Comparison of ENCODE assay signal across 9 mouse cellular contexts in the genomic region with DNA sequence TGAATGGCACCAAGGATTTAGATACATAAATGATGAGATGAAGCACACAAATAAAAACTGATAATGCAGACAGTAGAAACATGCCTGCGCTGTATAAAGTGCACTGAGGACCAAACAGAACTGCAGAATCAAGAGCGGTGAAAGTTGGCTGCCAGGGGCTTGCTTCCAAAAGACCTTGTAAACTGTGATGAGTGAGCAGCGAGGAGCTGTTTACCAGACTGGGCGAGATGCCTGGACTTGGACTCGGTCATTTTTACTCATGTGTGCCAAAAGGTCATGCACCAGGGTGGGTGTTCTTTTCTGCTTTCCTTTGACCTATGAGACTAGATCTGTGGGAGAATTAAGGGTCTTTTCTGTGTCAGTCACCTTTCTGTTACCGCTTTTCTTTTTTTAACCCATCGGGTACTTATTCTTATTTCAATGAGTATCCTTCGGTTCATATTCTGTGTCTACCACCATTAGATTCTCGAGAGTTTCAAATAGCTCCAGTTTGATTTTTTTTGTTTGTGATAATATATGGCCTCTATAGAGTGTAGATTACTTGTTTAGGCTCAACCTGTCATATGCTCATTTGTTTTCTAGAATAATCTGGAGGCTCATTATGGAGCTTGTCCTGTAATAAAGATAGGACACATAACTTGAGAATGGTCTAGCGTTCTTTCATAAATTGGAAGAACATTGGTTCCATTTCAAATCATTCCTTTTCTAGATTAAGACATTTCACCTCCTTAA.
DNase-seq lines count a peak whose midpoint lies in the region; ATAC-seq and TF ChIP-seq lines count a peak whose summit lies in the region.
"Had no signal": no experiment of that assay in that cellular context is flagged by ENCODE, and none has a peak within 500 bp of the region (broad histone marks: within the 10 kb centered on the region; RNA-seq: fewer than 3 reads in every experiment).

No protein-coding gene starts in this region.

- H3K4me3 ChIP-seq in cerebellum, adult 2 months (replicated peaks; ENCODE audit: insufficient read depth, low read depth, low read length): no peak overlapping the region
- H3K4me3 ChIP-seq: limb, embryonic 13.5 days had no signal

- H3K27me3 ChIP-seq in cerebellum, adult 2 months (ENCODE audit: control insufficient read depth, insufficient read depth, low read length): no peaks in the 10 kb centered on the region

- TF ChIP-seq POLR2A in cerebellum, adult 2 months (IDR thresholded peaks at IDR 0.05; ENCODE audit: borderline replicate concordance, insufficient read depth, low read length): no peak

- no peaks in the 10 kb centered on the region for H3K4me1 ChIP-seq in cerebellum, adult 2 months (ENCODE audit: control insufficient read depth, insufficient read depth, low read length)
- H3K4me1 ChIP-seq: limb, embryonic 13.5 days had no signal

- ATAC-seq in megakaryocyte progenitor cell, adult 5-6 weeks (replicated peaks; ENCODE audit: poor library complexity): no peak

- no peak for TF ChIP-seq CTCF in cerebellum, adult 2 months (IDR thresholded peaks at IDR 0.05; ENCODE audit: borderline replicate concordance, insufficient read depth, low read depth, low read length)

- H3K27ac ChIP-seq in cerebellum, adult 2 months (ENCODE audit: insufficient read depth, low read length): no peak overlapping the region
- H3K27ac ChIP-seq: limb, embryonic 13.5 days had no signal

- intact Hi-C loops in left cerebral cortex, postnatal 4 days (cut with DNase I): no loop called here

- 34% methylated on average over 10 of the region's 10 CpGs for WGBS in cerebellum, adult 2 months

- DNase-seq in cerebellum, adult 2 months: peak; percentile 12 to 31
- DNase-seq in cerebellum, adult 18-20 months: no peak
- peak; percentile 38 for DNase-seq in 3T3-L1 (ENCODE audit: low read depth, low spot score)
- peak; percentile 5 to 52 for DNase-seq in gastrocnemius, adult 8-10 months (ENCODE audit: low spot score in 2 of 2)
- peak; percentile 66 for DNase-seq in left cerebral cortex, postnatal 4 days
- peak; percentile 12 to 68 for DNase-seq in urinary bladder, adult 18-20 months (ENCODE audit: low spot score in 2 of 2)
- DNase-seq in c-Kit-positive CD71-positive TER-119-positive erythroid progenitor cells, embryonic 14.5 days (ENCODE audit: low spot score): no peak

Comparison
In these comparisons a context has a peak if more than half of its experiments do, and no peak if none do; other contexts are left out.
1. DNase-seq: peak in cerebellum, adult 2 months (2 of 2), 3T3-L1 (single experiment), gastrocnemius, adult 8-10 months (2 of 2), left cerebral cortex, postnatal 4 days (single experiment) and urinary bladder, adult 18-20 months (2 of 2); none in cerebellum, adult 18-20 months (0 of 2) and c-Kit-positive CD71-positive TER-119-positive erythroid progenitor cells, embryonic 14.5 days (single experiment).